Mouse (Mus musculus): ENCODE data around the gene Ms4a6b.
"Not testable (repeated sequence)": the region's sequence is repeated elsewhere in the genome, so short reads cannot be mapped to it uniquely, and the experiment has no call there.

The Ms4a6b gene

DNA sequence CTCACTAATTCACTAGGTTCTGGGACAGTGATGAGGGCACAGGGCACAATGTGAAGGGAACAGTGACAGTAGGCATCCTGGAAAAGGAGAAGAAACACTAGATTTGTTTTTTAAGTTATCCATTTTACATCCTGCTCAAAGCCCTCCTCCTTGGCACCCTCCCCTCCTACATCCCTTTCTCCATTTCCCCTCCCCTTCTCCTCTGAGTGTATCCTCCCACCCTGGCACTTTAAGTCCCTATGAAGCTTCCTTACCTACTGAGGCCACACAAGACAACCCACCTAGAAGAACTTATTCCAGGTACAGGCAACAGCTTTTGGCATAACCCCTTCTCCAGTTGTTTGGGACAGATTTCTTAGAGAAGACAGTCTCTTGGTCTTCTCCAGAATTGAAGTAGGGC is at the start of gene Ms4a6b:
Gene Ms4a6b (plus strand): TSS at position 267 of the 400 bp plus-strand sequence.
- no peak for DNase-seq

DNA sequence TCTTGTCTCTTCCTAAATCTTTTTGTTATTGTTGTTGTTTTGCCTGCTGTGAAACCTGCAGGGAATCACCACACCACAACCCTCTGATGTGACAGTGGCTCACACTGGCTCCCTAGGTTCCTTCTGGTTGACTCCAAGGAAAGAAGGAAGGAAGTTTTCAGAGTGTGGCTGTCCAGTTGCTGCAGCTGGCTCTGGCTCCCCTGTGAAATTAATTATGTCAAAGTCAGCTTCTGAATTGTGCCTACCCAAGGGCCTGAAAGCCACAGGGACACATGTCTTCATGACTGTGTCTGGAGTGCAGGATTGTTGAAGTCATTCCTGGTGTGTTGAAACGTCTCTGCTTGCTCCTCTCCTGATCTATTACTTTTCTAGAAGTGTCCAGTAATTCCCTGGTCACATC is 48.0 kb upstream of the Ms4a6b start:
- DNase-seq, result not testable (repeated sequence)

DNA sequence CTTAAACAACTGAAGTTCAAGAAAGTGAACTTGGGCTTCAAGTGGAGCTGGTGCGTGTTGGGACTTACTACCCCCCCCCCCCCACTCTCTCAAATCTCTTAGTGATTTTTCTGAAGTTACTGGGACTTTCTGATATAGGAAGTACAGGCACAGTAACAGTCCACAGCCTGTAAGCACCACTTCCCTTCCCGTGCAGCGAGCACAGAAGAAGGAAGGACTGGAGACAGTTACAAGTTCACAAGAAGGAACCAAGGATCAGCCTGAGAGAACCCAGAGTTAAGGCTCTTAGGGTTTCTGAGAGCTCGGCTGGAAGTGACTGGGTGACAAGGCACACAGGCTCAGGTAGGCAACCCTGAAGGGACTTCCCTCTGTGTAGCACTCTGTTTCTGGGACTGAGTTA is 47.1 kb upstream of the Ms4a6b start, which contains the start of gene Ms4a6c:
Gene Ms4a6c (plus strand): TSS at position 152 of the 400 bp plus-strand sequence.
- DNase-seq, result not testable (repeated sequence)

DNA sequence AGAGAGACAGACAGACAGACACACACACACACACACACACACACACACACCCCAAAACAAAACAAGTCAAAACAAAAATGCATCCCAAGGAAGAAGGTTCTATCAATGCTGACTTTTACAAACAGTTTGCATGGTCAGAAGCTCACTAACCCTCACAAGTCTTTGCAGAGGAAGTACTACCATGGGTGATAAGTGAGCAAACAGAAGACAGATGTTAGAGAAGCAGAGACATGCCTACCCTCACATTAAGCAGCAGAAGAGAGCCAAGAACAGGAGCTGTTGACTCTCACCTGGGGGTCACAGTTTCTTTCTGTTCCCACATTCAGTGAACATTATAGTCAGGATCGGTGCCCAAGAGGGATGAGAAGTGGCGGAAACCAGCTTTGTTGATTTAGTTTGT is 36.6 kb upstream of the Ms4a6b start:
- no peak for DNase-seq

DNA sequence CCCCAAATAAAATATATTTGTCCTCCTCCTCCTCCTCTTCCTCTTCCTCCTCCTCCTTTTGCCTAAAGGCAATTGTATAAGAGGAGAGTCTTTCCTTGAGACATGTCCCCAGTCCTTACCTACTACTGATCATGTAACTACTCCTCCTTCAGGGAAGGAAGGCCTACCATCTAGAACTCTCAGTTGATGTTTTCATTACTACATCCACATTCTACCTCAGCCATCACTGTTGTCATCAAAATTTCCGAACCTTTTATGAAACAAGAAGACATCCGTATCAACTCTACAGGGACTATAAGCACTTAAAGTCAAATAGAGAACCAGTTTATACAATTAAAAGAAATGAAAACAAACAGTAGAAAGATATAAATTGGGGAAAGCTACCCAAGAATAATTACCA is 33.6 kb upstream of the Ms4a6b start:
- no peak for DNase-seq

DNA sequence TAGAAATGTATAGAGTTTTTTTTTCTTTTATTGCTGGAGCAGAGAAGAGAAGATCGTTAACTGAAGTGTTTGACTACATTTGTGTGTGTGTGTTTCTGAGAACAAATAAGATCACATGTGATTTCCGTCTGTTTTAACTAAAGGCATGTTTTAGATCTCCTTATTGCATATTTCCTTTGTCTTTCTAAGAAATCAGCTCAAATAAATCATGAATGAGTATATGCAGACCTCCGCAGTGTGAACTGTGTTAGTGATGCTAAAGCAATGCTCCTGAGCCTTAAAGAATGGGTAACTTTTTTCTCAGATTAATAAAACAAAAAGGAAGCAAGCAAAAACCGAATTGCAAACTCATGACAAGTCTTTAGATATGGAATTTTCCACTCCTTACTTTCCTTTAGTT is 32.4 kb upstream of the Ms4a6b start:
- DNase-seq, result no peak

DNA sequence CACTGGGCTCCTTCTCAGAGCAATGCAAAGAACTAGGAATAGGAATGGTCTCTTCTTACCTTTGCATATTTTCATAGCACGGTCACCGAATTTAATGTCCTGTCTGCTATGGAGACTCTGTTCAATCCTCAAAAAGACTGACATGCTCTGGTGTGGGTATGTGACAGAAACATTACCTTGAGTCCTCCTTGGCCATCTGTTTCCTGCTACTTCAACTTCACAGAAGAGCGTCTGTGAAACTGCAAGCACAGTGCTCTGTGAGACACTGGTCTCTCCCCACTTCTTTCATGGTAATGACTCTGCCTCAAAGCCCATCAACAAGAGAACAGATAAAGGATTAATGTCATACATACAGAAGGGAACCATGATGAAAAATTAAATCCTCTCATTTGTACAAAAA is 31.9 kb upstream of the Ms4a6b start:
- DNase-seq, result no peak

DNA sequence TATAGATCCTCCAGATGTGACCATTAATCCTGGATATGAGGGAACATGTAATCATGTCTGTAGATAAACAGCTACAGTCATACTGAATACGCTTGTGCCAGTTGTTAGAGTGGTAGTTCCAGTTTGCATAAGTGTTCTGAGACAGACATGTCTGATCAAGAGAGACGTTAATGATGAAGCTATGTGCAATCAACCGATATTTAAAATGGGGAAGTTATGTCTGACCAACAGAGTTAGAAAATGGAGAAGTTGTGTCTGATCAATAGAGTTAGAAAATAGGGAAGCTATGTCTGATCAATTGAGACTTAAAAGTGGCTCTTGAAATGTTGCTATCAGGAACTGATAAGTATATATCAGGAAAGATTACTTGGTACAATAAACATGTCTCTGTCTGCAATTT is 31.0 kb upstream of the Ms4a6b start:
- no peak for DNase-seq

DNA sequence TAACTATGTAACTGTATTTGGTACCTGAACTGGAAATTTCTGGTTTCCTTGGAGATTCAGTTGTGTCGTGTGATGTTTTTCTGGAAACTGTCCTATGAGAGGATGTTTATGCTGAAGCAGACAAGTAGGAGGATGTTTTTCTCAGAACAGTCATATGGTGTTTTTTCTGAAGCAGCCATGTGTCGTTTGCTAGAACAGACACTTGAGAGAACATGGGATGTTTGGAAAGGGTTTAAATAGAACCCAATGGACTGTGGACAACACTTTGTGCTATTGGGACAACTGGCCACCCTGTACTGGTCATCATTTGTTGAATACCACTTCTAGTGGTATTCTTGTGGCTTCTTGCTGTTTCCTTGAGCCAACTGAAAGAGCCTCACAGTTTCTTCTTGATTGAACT is 30.6 kb upstream of the Ms4a6b start, which contains the start of gene Gm8369:
Gene Gm8369 (plus strand): TSS at position 193 of the 400 bp plus-strand sequence.
- peak; percentile 77 for DNase-seq

DNA sequence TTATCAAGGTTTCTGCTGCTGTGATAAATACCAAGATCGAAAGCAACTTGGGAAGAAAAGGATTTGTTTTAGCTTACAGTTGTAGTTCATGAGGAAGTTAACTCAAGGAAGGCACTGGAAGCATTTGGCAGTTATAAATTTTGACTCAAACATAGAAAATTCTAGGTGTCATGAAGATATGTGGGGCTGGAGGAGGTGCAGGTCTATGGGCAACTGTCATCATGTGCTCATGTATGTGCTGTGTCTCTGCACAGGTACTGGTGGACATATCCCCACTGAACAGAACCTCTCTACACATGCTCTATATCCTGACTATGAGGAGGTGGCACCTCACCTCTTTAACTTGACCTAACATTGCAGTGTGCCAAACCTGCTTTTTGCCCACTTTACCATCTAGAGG is 29.7 kb upstream of the Ms4a6b start:
- no peak for DNase-seq

DNA sequence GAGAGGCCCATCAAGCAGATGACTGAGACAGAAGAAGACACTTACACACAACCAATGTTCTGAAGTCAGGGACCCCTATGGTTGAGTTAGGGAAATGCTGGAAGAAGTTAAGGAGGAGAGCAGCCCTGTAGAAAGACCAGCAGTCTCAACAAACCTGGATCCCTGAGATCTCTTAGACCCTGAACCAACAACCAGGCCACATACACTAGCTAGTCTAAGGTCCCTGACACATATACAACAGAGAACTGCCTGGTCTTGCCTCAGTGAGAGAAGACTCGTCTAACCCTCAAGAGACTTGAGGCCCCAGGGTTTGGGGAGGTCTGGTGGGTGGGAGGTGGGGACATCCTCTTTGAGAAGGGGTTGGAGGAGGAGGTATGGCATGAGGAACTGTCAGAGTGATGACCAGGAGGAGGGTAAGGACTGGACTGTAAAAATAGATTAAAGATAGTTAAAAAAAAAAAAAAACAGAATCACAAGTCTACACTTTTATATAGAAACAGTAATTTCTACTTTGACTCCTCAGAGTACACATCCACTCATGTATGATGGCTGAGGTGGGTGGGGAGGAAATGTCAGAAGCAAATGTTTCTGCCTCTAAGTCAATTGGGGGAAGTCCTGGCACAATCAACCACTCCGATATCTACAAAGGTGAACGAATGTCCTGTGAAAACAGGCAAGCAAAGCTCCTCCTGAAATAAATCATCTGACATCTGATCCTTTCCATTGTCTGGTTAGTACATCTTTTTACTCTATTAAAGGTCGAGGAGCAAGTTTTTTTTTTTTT is 24.7 kb upstream of the Ms4a6b start:
- no peak for DNase-seq

DNA sequence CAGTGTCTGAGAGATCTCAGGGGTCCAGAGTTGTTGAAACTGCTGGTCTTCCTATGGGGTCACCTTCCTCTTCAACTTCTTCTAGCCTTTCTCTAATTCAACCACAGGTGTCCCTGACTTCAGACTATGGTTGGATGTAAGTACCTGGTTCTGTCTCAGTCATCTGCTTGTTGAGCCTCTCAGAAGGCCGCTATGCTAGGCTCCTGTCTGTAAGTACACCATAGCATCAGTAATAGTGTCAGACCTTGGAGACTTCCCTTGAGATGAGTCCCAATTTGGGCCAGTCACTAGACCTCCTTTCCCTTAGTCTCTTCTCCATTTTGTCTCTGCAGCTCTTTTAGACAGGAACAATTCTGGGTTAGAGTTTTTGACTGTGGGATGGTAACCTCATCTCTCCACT is 23.6 kb upstream of the Ms4a6b start:
- no peak for DNase-seq

DNA sequence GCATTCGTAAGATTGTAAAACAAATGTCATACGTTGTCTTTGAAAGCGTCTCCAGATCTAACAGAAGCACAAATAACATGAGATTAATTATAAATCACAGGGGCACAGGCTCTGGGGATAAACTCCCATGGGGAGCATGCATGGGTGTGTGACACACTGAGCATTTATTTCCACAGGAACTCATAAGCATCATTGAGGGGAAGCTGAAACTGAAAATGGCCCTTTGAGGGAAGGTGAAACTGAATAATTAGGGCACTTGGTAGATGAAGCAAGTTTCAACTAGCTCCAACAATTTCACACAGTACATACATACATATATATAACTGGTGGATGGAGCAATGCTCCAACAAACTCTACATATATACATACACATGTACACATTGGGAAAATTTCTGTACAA is 21.8 kb upstream of the Ms4a6b start:
- no peak for DNase-seq

DNA sequence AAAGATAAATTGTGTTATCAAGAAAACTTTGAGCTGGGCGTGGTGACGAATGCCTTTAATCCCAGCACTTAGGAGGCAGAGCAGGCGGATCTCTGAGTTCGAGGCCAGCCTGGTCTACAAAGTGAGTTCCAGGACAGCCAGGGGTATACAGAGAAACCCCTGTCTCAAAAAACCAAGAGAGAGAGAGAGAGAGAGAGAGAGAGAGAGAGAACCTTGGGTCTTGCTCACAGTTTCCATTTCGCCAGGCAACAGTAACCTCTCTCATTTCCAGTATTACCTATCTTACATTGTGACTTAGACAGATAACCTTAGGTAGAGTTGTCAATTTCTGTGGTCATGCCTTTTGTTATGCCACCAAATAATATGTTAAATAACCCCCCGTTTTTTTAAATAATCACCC is 20.0 kb upstream of the Ms4a6b start:
- no peak for DNase-seq

DNA sequence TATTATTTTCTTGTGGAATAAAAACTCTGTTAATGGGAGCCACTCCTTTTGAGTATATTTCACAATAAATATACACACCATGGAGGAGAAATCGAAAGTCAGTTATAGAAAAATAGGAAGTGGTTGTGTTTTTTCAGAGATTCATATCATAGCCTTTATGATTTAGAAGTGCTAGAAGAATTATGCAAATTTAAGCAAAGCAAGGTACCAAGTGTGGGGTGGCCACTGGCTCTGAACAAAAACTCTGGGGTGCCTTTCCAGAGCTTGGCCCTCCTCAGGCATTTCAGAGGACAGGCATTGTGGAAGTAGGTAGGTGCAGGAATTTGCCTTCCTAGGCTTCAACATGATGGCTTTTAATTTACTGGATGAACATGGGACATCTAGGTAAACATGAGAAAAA is 19.0 kb upstream of the Ms4a6b start:
- not testable (repeated sequence) for DNase-seq

DNA sequence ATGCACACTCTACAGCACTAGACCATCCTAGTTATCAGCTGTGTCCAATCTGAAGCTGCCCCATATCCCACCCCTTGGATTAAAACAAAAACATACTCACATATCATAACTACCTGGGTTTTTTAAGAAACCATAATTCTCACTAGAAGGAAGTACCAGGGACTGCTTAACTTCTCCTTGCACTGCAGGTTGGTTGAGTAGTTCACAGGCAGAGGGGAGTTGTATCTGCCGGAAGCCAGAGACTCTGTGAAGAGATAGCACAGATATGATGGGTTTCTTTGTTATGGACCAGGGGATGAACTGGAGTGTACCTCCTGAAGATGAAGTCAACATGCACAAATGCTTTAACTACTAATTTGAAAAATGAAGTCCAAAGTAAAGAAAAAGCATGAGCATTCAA is 15.5 kb upstream of the Ms4a6b start:
- no peak for DNase-seq

DNA sequence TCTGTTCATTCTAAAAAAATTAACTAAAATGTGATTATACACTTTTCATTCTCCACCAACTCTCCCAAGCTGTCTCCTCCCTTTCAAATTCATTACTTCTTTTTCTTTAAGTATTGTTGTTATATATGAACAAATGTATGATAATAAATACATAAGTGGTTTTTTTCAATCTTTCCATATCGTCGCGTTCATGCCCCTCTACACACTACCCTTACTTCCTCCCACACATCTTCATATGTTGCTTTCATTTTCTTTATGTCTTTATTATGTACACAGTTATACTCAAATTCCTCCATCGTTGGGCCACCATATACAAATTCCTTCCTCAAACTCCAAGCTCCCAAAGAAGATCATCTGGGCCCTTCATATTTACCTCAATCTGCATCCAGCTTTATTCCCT is 15.0 kb upstream of the Ms4a6b start:
- DNase-seq, result no peak

DNA sequence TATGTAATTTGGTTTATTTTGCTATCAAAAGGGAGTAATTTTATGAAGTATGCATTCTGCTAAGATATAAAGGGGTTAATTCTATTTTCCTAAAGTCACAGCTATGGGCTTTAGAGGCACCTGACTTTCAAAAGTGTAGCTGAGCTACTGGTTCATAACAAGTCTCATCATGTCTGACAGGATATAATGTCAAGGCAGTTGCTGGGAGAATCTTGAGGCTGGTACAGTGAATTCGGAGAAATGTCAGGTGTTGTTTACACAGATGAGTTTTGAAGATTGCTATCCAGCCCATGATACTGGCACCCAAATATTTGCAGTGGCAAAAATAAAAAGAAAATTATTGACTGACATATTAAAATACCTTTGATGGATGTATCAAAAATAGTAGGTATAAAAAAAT is 11.5 kb upstream of the Ms4a6b start:
- DNase-seq, result no peak

DNA sequence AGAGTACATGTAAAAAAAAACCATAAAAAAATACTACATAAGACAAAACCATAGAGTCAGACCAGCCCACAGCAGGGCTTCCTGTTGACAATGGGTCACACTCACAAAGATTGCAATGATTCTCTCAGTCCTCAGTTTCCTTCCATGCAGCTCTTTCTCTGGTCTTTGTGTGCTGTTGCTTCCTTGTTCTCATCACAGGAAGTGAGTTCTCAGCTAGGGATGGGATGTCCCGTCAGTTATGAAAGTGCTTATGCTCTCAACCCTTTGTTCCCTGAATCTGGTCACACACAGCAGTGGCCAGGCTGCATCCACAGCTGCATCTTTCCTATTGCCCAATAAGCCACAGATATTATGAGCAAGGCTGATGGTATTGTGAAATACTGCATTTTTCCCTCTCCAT is 2.9 kb upstream of the Ms4a6b start:
- no peak for DNase-seq

DNA sequence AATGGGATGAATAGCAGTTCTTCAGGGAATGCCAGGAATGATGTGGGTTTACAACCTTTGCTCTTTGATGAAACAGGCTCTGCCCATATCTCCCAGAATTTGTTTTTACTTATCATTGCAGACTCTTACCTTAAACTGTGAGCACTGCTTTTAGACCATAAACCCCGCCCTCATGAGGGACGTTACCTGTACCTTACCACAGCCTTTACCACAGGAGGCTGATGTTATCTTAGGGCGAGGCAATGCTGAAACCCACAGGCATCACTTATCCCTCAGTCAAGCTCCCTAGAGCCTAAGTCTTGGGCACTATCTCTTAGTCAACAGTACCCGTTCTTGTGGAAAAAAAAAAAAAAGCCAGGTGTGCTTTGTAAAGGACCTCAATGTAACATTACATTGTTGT is 533 bp downstream of the Ms4a6b start:
- DNase-seq, result no peak

DNA sequence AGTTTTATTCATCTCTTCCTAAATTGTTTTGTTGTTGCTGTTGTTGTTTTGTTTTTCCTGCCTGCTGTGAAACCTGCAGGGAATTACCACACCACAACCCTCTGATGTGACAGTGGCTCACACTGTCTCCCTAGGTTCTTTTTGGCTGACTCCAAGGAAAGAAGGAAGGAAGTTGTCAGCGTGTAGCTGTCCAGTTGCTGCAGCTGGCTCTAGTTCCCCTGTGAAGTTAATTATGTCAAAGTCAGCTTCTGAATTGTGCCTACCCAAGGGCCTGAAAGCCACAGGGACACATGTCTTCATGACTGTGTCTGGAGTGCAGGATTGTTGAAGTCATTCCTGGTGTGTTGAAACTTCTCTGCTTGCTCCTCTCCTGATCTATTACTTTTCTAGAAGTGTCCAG is 1.1 kb downstream of the Ms4a6b start:
- peak; percentile 20 for DNase-seq

DNA sequence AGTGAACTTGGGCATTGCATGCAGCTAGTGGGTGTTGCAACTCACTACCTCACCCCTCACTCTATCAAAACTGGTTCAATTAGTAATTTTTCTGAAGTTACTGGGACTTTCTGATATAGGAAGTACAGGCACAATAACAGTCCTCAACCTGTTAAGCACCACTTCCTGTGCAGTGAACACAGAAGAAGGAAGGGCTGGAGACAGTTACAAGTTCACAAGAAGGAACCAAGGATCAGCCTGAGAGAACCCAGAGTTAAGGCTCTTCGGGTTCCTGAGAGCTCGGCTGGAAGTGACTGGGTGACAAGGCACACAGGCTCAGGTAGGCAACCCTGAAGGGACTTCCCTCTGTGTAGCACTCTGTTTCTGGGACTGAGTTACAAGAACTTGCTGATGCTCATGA is 2.0 kb downstream of the Ms4a6b start:
- not testable (repeated sequence) for DNase-seq

DNA sequence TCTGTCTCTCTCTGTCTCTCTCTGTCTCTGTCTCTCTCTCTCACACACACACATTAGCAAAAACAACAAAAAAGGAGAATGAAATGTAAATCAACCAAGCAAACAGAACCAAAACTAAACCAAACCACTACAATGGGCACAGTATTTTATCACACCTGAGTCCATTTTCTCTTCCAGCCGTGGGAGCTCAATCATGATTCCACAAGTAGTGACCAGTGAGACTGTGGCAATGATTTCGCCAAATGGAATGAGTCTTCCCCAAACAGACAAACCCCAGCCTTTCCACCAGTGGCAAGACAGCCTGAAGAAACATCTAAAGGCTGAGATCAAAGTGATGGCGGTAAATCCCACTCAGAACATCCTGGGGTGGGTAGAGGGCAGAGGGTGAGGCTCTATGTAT is 3.8 kb downstream of the Ms4a6b start:
- DNase-seq, result no peak

DNA sequence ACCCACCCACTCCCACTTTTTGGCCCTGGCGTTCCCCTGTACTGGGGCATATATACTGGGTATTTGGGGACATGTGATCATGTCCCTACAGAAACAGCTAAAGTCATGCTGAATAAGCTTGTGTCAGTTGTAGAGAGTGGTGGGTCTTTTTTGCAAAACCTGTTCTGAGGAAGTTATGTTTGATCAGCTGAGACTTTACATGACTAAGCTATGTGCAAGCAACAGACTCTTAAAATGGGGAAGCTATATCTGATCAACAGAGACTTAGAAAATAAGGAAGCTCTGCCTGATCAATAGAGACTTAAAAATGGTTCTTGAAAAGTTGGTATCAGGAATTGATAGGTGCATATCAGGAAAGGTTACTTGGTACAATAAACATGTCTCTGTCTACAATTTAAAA is 17.1 kb downstream of the Ms4a6b start:
- DNase-seq, result no peak

DNA sequence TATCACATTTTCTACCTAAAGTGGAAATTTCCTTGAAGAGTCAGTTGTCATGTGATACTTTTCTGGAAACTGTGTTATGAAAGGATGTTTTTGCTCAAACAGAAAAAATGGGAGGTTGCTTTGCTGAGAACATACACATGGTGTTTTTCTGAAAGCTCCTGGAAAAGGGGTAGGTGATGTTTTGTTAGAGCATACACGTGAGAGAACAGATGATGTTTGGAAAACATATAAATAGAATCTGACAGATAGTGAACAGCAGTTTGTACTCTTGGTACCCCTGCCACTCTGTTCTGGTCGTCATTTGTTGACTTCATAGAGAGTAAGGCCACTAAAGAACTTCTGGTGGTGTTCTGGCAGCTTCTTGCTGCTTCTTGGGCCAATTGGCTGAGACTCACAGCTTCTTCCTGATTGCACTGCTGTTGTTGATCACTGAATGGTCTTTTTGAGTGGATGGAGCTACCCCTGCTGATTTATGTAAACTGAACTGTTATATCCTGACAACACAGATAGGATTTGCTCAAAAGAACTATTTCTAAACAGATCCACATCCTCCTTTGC is 17.7 kb downstream of the Ms4a6b start:
- DNase-seq, result peak; percentile 21
